26 mouse cellular contexts compared by ENCODE assay signal in the genomic region with DNA sequence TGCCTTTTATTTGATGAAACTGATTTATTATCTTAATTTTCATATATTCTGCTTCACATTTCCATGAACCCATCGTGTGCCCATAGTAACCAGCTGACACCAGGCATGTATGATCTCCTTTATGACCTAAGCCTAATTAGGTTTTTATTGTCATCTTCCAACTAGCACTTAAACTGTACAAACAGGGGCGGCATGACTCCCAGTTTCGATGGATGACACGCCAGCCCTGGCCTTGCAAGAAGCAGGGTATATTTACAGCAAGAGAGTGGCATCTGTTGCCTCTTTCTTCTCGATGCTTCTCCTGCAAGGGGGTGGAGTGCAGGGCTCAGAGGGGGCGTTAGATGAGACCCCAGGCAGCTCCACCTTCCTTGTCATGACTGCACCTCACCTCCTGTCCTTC.
DNase-seq lines count a peak whose midpoint lies in the region; ATAC-seq and TF ChIP-seq lines count a peak whose summit lies in the region.
"Had no signal": no experiment of that assay in that cellular context is flagged by ENCODE, and none has a peak within 500 bp of the region (broad histone marks: within the 10 kb centered on the region; RNA-seq: fewer than 3 reads in every experiment).

No protein-coding gene starts in this region.

- no peak for TF ChIP-seq CTCF in midbrain, postnatal 0 days (IDR thresholded peaks at IDR 0.05)
- no peak for TF ChIP-seq CTCF in brain, embryonic 14.5 days (IDR thresholded peaks at IDR 0.05; ENCODE audit: borderline replicate concordance, extremely low read depth, insufficient read depth, insufficient read length)

- 70% methylated on average over 6 of the region's 6 CpGs for WGBS in forebrain, embryonic 11.5 days
- WGBS in forebrain, embryonic 15.5 days: 44% methylated on average over 6 of the region's 6 CpGs
- 53% methylated on average over 6 of the region's 6 CpGs for WGBS in hindbrain, embryonic 13.5 days
- WGBS in hindbrain, embryonic 14.5 days: 61% methylated on average over 6 of the region's 6 CpGs
- WGBS in midbrain, embryonic 15.5 days: 64% methylated on average over 6 of the region's 6 CpGs
- 70% methylated on average over 6 of the region's 6 CpGs for WGBS in midbrain, postnatal 0 days

- no peaks in the 10 kb centered on the region for H3K9me3 ChIP-seq in forebrain, embryonic 11.5 days (ENCODE audit: control insufficient read depth, low read length)
- no peaks in the 10 kb centered on the region for H3K9me3 ChIP-seq in forebrain, embryonic 15.5 days
- H3K9me3 ChIP-seq in hindbrain, embryonic 13.5 days: no peaks in the 10 kb centered on the region
- H3K9me3 ChIP-seq in hindbrain, embryonic 14.5 days (ENCODE audit: control insufficient read depth, low read length): no peaks in the 10 kb centered on the region
- H3K9me3 ChIP-seq in midbrain, embryonic 15.5 days: no peaks in the 10 kb centered on the region
- no peaks in the 10 kb centered on the region for H3K9me3 ChIP-seq in midbrain, postnatal 0 days (ENCODE audit: low read length)
- H3K9me3 ChIP-seq: embryonic facial prominence, embryonic 12.5 days; embryonic facial prominence, embryonic 15.5 days; forebrain, embryonic 13.5 days; heart, embryonic 10.5 days had no signal

- no peak for TF ChIP-seq POLR2A in brain, embryonic 14.5 days (IDR thresholded peaks at IDR 0.05; ENCODE audit: borderline replicate concordance, extremely low read depth, insufficient read depth, insufficient read length, poor library complexity, severe bottlenecking)

- H3K4me2 ChIP-seq in forebrain, embryonic 11.5 days (ENCODE audit: low read depth, low read length, severe bottlenecking): no peak overlapping the region
- no peak overlapping the region for H3K4me2 ChIP-seq in forebrain, embryonic 15.5 days (replicated peaks)
- H3K4me2 ChIP-seq in hindbrain, embryonic 13.5 days: no peak overlapping the region
- no peak overlapping the region for H3K4me2 ChIP-seq in hindbrain, embryonic 14.5 days (replicated peaks)
- no peak overlapping the region for H3K4me2 ChIP-seq in midbrain, embryonic 15.5 days
- H3K4me2 ChIP-seq in midbrain, postnatal 0 days (ENCODE audit: low read depth, low read length, poor library complexity, severe bottlenecking): no peak overlapping the region
- H3K4me2 ChIP-seq: embryonic facial prominence, embryonic 12.5 days; embryonic facial prominence, embryonic 15.5 days; forebrain, embryonic 13.5 days had no signal

- no peaks in the 10 kb centered on the region for H3K36me3 ChIP-seq in forebrain, embryonic 11.5 days (ENCODE audit: control insufficient read depth, insufficient read depth, low read length)
- no peaks in the 10 kb centered on the region for H3K36me3 ChIP-seq in forebrain, embryonic 15.5 days
- H3K36me3 ChIP-seq in hindbrain, embryonic 13.5 days: no peaks in the 10 kb centered on the region
- H3K36me3 ChIP-seq in hindbrain, embryonic 14.5 days (replicated peaks; ENCODE audit: control insufficient read depth, insufficient read depth): no peaks in the 10 kb centered on the region
- no peaks in the 10 kb centered on the region for H3K36me3 ChIP-seq in midbrain, embryonic 15.5 days (replicated peaks)
- no peaks in the 10 kb centered on the region for H3K36me3 ChIP-seq in midbrain, postnatal 0 days (ENCODE audit: insufficient read depth, low read length)
- H3K36me3 ChIP-seq: embryonic facial prominence, embryonic 12.5 days; embryonic facial prominence, embryonic 15.5 days; G1E; heart, embryonic 10.5 days had no signal

- DNase-seq in forebrain, embryonic 11.5 days (ENCODE audit: low spot score): no peak
- no peak for DNase-seq in hindbrain, embryonic 14.5 days (ENCODE audit: low spot score)
- DNase-seq in midbrain, postnatal 0 days (ENCODE audit: low spot score): no peak
- peak; percentile 42 for DNase-seq in brain, embryonic 14.5 days (ENCODE audit: low read depth)
- DNase-seq in ovary, postnatal 10 days (ENCODE audit: low spot score): no peak
- DNase-seq: adrenal gland, postnatal 10 days; adrenal gland, postnatal 36 days; B cell, adult 2 months; cerebellum, adult 11 months; cerebellum, adult 2 months; cerebellum, adult 9-11 months; cerebellum, postnatal 25 days; gastrocnemius, postnatal 25 days; heart, adult 2 months had no signal

- no peak overlapping the region for H3K9ac ChIP-seq in forebrain, embryonic 11.5 days (ENCODE audit: low read length)
- H3K9ac ChIP-seq in forebrain, embryonic 15.5 days (replicated peaks): no peak overlapping the region
- no peak overlapping the region for H3K9ac ChIP-seq in hindbrain, embryonic 13.5 days
- H3K9ac ChIP-seq in hindbrain, embryonic 14.5 days: no peak overlapping the region
- no peak overlapping the region for H3K9ac ChIP-seq in midbrain, embryonic 15.5 days
- H3K9ac ChIP-seq in midbrain, postnatal 0 days (replicated peaks; ENCODE audit: low read length, poor library complexity, severe bottlenecking): no peak overlapping the region
- H3K9ac ChIP-seq: embryonic facial prominence, embryonic 12.5 days; embryonic facial prominence, embryonic 15.5 days had no signal

- no peak overlapping the region for H3K4me3 ChIP-seq in forebrain, embryonic 11.5 days (ENCODE audit: low read depth, low read length)
- no peak overlapping the region for H3K4me3 ChIP-seq in forebrain, embryonic 15.5 days
- H3K4me3 ChIP-seq in hindbrain, embryonic 13.5 days: no peak overlapping the region
- H3K4me3 ChIP-seq in hindbrain, embryonic 14.5 days (replicated peaks; ENCODE audit: low read length): no peak overlapping the region
- H3K4me3 ChIP-seq in midbrain, embryonic 15.5 days: no peak overlapping the region
- no peak overlapping the region for H3K4me3 ChIP-seq in midbrain, postnatal 0 days (ENCODE audit: low read depth, low read length)
- H3K4me3 ChIP-seq: embryonic facial prominence, embryonic 12.5 days; embryonic facial prominence, embryonic 15.5 days; forebrain, embryonic 13.5 days; heart, adult 2 months; heart, embryonic 10.5 days had no signal

- H3K27ac ChIP-seq in forebrain, embryonic 11.5 days (ENCODE audit: low read depth, low read length): no peak overlapping the region
- H3K27ac ChIP-seq in forebrain, embryonic 15.5 days (replicated peaks): no peak overlapping the region
- 0 out of 2 replicates have a peak overlapping the region, but pooled peaks have one; percentile 30 for H3K27ac ChIP-seq in hindbrain, embryonic 13.5 days
- H3K27ac ChIP-seq in hindbrain, embryonic 14.5 days: no peak overlapping the region
- H3K27ac ChIP-seq in midbrain, embryonic 15.5 days: no peak overlapping the region
- no peak overlapping the region for H3K27ac ChIP-seq in midbrain, postnatal 0 days (ENCODE audit: low read depth, low read length)
- H3K27ac ChIP-seq: embryonic facial prominence, embryonic 12.5 days; embryonic facial prominence, embryonic 15.5 days; forebrain, embryonic 13.5 days; heart, adult 2 months; heart, embryonic 10.5 days had no signal

- H3K27me3 ChIP-seq in forebrain, embryonic 11.5 days (ENCODE audit: control insufficient read depth, insufficient read depth, low read length): no peaks in the 10 kb centered on the region
- H3K27me3 ChIP-seq in forebrain, embryonic 15.5 days: no peaks in the 10 kb centered on the region
- no peaks in the 10 kb centered on the region for H3K27me3 ChIP-seq in hindbrain, embryonic 13.5 days
- no peaks in the 10 kb centered on the region for H3K27me3 ChIP-seq in hindbrain, embryonic 14.5 days (ENCODE audit: control insufficient read depth, insufficient read depth, low read length)
- H3K27me3 ChIP-seq in midbrain, embryonic 15.5 days (replicated peaks): no peaks in the 10 kb centered on the region
- no peaks in the 10 kb centered on the region for H3K27me3 ChIP-seq in midbrain, postnatal 0 days (ENCODE audit: insufficient read depth, low read length)
- H3K27me3 ChIP-seq: CH12.LX; embryonic facial prominence, embryonic 12.5 days; embryonic facial prominence, embryonic 15.5 days; forebrain, embryonic 13.5 days had no signal

- H3K4me1 ChIP-seq in forebrain, embryonic 11.5 days (replicated peaks; ENCODE audit: control insufficient read depth, insufficient read depth, low read length): no peaks in the 10 kb centered on the region; the same call in 1 of the 2 replicates
- peaks cover 6% of the 10 kb centered on the region; the same call in 1 of the 2 replicates for H3K4me1 ChIP-seq in forebrain, embryonic 15.5 days
- peaks cover 14% of the 10 kb centered on the region for H3K4me1 ChIP-seq in hindbrain, embryonic 13.5 days (replicated peaks)
- peaks cover 5% of the 10 kb centered on the region; the same call in 1 of the 2 replicates for H3K4me1 ChIP-seq in hindbrain, embryonic 14.5 days (replicated peaks; ENCODE audit: control insufficient read depth, insufficient read depth, low read length)
- 0 out of 2 replicates have a peak, but pooled peaks cover 5% of the 10 kb centered on the region for H3K4me1 ChIP-seq in midbrain, embryonic 15.5 days
- no peaks in the 10 kb centered on the region for H3K4me1 ChIP-seq in midbrain, postnatal 0 days (ENCODE audit: insufficient read depth, low read length)
- H3K4me1 ChIP-seq: embryonic facial prominence, embryonic 12.5 days; embryonic facial prominence, embryonic 15.5 days had no signal

- ATAC-seq in forebrain, embryonic 11.5 days (replicated peaks; ENCODE audit: low FRiP score): 0 out of 2 replicates have a peak, but pooled peaks have one; percentile 24
- no peak for ATAC-seq in forebrain, embryonic 15.5 days (replicated peaks)
- ATAC-seq in hindbrain, embryonic 13.5 days (ENCODE audit: low FRiP score): no peak
- ATAC-seq in hindbrain, embryonic 14.5 days (ENCODE audit: low FRiP score): no peak
- ATAC-seq in midbrain, embryonic 15.5 days (replicated peaks): peak; percentile 27; the same call in 1 of the 2 replicates
- ATAC-seq in midbrain, postnatal 0 days (ENCODE audit: low FRiP score): no peak
- ATAC-seq: forebrain, embryonic 13.5 days; hindbrain, embryonic 16.5 days; intestine, embryonic 16.5 days; Patski had no signal

Comparison
In these comparisons a context has a peak if more than half of its experiments do, and no peak if none do; other contexts are left out.
1. ATAC-seq: peak in forebrain, embryonic 11.5 days (single experiment) and midbrain, embryonic 15.5 days (single experiment); none in forebrain, embryonic 15.5 days (single experiment), hindbrain, embryonic 13.5 days (single experiment), hindbrain, embryonic 14.5 days (single experiment) and midbrain, postnatal 0 days (single experiment).